Mouse (Mus musculus) lung, postnatal 0 days (tissue): ENCODE results near the gene Lypd6b. TPM values are rescaled to one million over a fixed set of nuclear protein-coding genes. Genes with fewer than 3 reads are reported as not detected.
A peak's percentile ranks its signal among the peaks of the same experiment; 100 is the strongest.

ENCODE experiments used
- ATAC-seq: fragments of 200-750 bp; cut with Nextera tagmentation; 2 replicates; pipeline ENCODE4 v1.8.0; 2017; ENCODE audit warnings: moderate library complexity
- DNase-seq: peaks from one replicate; pipeline ENCODE4 v3.0.0-alpha.2; 2016; ENCODE audit warnings: low spot score
- H3K27ac ChIP-seq: fragments of 300-500 bp; sonication (generic); 2 replicates; pipeline ENCODE4 v1.5.1; 2014; ENCODE audit warnings: antibody characterized with exemption, mild to moderate bottlenecking, low read length, mixed read lengths
- H3K27me3 ChIP-seq: fragments of 300-500 bp; sonication (generic); replicated peaks from 2 replicates; pipeline ENCODE4 v1.6.1; 2014; ENCODE audit warnings: low read length, mixed read lengths; ENCODE audit not compliant: insufficient read depth
- H3K36me3 ChIP-seq: fragments of 300-500 bp; sonication (generic); 2 replicates; pipeline ENCODE4 v1.6.1; 2014; ENCODE audit warnings: low read length, mixed read lengths; ENCODE audit not compliant: insufficient read depth
- H3K4me1 ChIP-seq: fragments of 300-500 bp; sonication (generic); 2 replicates; pipeline ENCODE4 v1.6.1; 2014; ENCODE audit warnings: antibody characterized with exemption, low read depth, low read length, mixed read lengths; ENCODE audit not compliant: insufficient read depth
- H3K4me2 ChIP-seq: fragments of 300-500 bp; sonication (generic); replicated peaks from 2 replicates; pipeline ENCODE4 v1.6.1; 2014; ENCODE audit warnings: low read depth, mild to moderate bottlenecking, low read length, moderate library complexity, mixed read lengths
- H3K4me3 ChIP-seq: fragments of 300-500 bp; sonication (generic); 2 replicates; pipeline ENCODE4 v1.5.1; 2014; ENCODE audit warnings: low read depth, low read length
- H3K9ac ChIP-seq: fragments of 300-500 bp; sonication (generic); replicated peaks from 2 replicates; pipeline ENCODE4 v1.6.1; 2014; ENCODE audit warnings: low read depth, mild to moderate bottlenecking
- H3K9me3 ChIP-seq: fragments of 300-500 bp; sonication (generic); 2 replicates; pipeline ENCODE4 v1.6.1; 2016; ENCODE audit warnings: low read length, mixed read lengths
- CTCF ChIP-seq: IDR thresholded peaks from 2 replicates; pipeline ENCODE4 v1.5.1; 2016; ENCODE audit warnings: antibody characterized with exemption, mild to moderate bottlenecking
- EP300 ChIP-seq: IDR thresholded peaks from 2 replicates; pipeline ENCODE4 v1.6.1; 2016; ENCODE audit warnings: antibody characterized with exemption, mild to moderate bottlenecking, control low read depth
- WGBS: fragments of 180-500 bp; shearing (Covaris S2); extraction: QIAGEN DNeasy Blood & Tissue Kit; methylation state at CpG from one replicate; pipeline ENCODE4 v1.1.7; 2014; 5-methylcytosine and 5-hydroxymethylcytosine counted together
- polyA plus RNA-seq: library from polyadenylated mRNA; unstranded; fragments of >200 nt; fragmentation: Nextera tagmentation; extraction: Ambion mirVana; gene quantifications from 2 replicates; pipeline ENCODE4 v1.2.1, GENCODE M21; 2015

Gene Lypd6b
- polyA plus RNA-seq, 1 experiment from 2014 or later = 3.9 TPM

- TF ChIP-seq CTCF (no peak), EP300 (no peak)
- no peaks in the 10 kb centered on the region for H3K4me1 ChIP-seq
- H3K9ac ChIP-seq = no peak overlapping the region
- H3K4me3 ChIP-seq = no peak overlapping the region
- no peak overlapping the region for H3K4me2 ChIP-seq
- no peaks in the 10 kb centered on the region for H3K36me3 ChIP-seq
- DNase-seq (no peak), ATAC-seq (no peak)
- no peak overlapping the region for H3K27ac ChIP-seq
- 70% methylated on average over 4 of the region's 4 CpGs for WGBS
- H3K27me3 ChIP-seq = no peaks in the 10 kb centered on the region
- no peaks in the 10 kb centered on the region for H3K9me3 ChIP-seq
Observed at GRCm38 (mm10) chr2:49922810-49923209, 135.3 kb downstream of the Lypd6b start.

- H3K4me1 ChIP-seq = no peaks in the 10 kb centered on the region
- 70% methylated on average over 5 of the region's 5 CpGs for WGBS
- no peak overlapping the region for H3K4me2 ChIP-seq
- ATAC-seq (no peak), DNase-seq (no peak)
- no peaks in the 10 kb centered on the region for H3K36me3 ChIP-seq
- no peak overlapping the region for H3K9ac ChIP-seq
- H3K4me3 ChIP-seq = no peak overlapping the region
- H3K27me3 ChIP-seq = no peaks in the 10 kb centered on the region
- no peaks in the 10 kb centered on the region for H3K9me3 ChIP-seq
- TF ChIP-seq EP300 (no peak), CTCF (no peak)
- H3K27ac ChIP-seq = no peak overlapping the region
Observed at GRCm38 (mm10) chr2:49926186-49926585, 138.7 kb downstream of the Lypd6b start.

- Histone ChIP-seq H3K4me2 (no peak overlapping the region), H3K36me3 (no peaks in the 10 kb centered on the region), H3K27me3 (no peaks in the 10 kb centered on the region), H3K4me3 (no peak overlapping the region), H3K9ac (no peak overlapping the region), H3K27ac (no peak overlapping the region), H3K4me1 (no peaks in the 10 kb centered on the region), H3K9me3 (no peaks in the 10 kb centered on the region)
- TF ChIP-seq EP300 (no peak), CTCF (no peak)
- no peak for DNase-seq
- ATAC-seq = no peak
- 32% methylated on average over 1 of the region's 1 CpGs for WGBS
Observed at GRCm38 (mm10) chr2:49927362-49927761, 139.9 kb downstream of the Lypd6b start.

DNA sequence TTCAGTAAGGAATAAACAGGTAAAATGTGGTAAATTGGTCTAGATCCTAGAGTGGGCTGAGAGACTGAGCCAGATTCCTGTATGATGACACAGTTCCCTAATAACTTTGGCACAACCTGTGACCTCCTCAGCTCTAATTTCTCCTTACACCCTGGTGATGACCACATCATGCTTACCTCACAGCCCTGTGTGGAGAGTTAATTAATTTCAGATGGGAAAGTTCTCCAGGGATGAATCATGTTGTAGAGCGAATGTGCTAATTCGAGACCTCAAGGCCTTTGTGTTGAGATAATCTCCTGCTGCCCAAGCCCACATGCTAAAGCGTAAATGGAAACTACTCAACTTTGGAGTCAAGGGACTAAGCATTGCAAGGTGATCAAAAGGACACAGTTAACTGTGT is 142.4 kb downstream of the Lypd6b start:
- Histone ChIP-seq H3K9ac (no peak overlapping the region), H3K4me3 (no peak overlapping the region), H3K9me3 (no peaks in the 10 kb centered on the region), H3K4me2 (no peak overlapping the region), H3K4me1 (no peaks in the 10 kb centered on the region), H3K27ac (no peak overlapping the region), H3K27me3 (no peaks in the 10 kb centered on the region), H3K36me3 (no peaks in the 10 kb centered on the region)
- no peak for DNase-seq
- TF ChIP-seq EP300 = no peak
- TF ChIP-seq CTCF = no peak
- WGBS = 92% methylated on average over 3 of the region's 3 CpGs
- no peak for ATAC-seq

DNA sequence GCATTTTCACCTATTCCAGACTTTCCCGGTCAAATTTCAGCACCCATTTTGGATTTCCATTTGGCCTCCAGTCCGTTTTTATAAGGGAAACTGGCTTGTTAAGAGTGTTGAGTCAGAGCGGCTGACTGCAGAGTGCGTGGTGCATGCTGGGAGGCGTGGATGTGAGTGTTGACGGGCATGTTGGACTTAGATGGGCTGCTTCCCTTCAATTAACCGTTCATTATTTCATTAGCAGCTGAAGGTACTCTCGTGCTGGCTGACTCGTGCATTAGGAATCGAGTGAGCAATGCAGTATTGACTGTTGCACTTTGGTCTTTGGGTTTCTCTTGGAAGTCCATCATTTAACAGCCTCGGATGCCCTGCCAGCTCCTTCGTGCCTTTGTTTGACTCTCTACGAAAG is 150.1 kb downstream of the Lypd6b start:
- TF ChIP-seq CTCF (no peak), EP300 (no peak)
- H3K36me3 ChIP-seq = no peaks in the 10 kb centered on the region
- ATAC-seq (no peak), DNase-seq (no peak)
- H3K27me3 ChIP-seq = no peaks in the 10 kb centered on the region
- no peak overlapping the region for H3K27ac ChIP-seq
- H3K9me3 ChIP-seq = no peaks in the 10 kb centered on the region
- H3K4me2 ChIP-seq = no peak overlapping the region
- 46% methylated on average over 13 of the region's 13 CpGs for WGBS
- H3K4me3 ChIP-seq = no peak overlapping the region
- no peaks in the 10 kb centered on the region for H3K4me1 ChIP-seq
- H3K9ac ChIP-seq = no peak overlapping the region

GRCm38 (mm10) chr2:49938246-49938645 is 150.8 kb downstream of the Lypd6b start:
- Histone ChIP-seq H3K9me3 (no peaks in the 10 kb centered on the region), H3K27ac (no peak overlapping the region), H3K27me3 (no peaks in the 10 kb centered on the region), H3K4me2 (no peak overlapping the region), H3K4me1 (no peaks in the 10 kb centered on the region), H3K9ac (no peak overlapping the region), H3K36me3 (no peaks in the 10 kb centered on the region), H3K4me3 (no peak overlapping the region)
- no peak for TF ChIP-seq CTCF
- TF ChIP-seq EP300 = no peak
- peak; percentile 6 for DNase-seq
- no peak for ATAC-seq
- 59% methylated on average over 8 of the region's 8 CpGs for WGBS

DNA sequence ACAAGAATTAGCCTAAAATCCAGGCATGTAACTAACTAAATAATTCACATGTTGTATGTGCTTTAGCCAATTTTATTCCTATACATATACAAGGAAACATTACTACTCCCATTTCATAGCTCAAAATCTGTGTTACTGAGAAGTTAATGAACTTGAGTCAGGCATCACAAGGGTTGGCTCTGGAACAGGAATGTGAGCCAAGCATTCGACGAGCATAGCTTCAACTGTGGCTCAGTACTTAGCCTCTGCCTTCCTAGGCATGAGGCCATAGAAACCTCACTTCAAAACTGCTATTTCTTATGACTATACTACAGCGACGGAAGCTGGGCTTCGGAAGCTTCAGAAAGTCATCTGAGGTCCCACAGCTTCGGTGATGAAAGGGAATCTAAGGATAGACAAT is 152.9 kb downstream of the Lypd6b start:
- 68% methylated on average over 6 of the region's 6 CpGs for WGBS
- Histone ChIP-seq H3K9ac (no peak overlapping the region), H3K4me2 (no peak overlapping the region), H3K4me3 (no peak overlapping the region), H3K9me3 (no peaks in the 10 kb centered on the region), H3K27ac (no peak overlapping the region), H3K27me3 (no peaks in the 10 kb centered on the region), H3K4me1 (no peaks in the 10 kb centered on the region), H3K36me3 (no peaks in the 10 kb centered on the region)
- ATAC-seq (no peak), DNase-seq (peak; percentile 12)
- TF ChIP-seq EP300 (no peak), CTCF (no peak)
